Mouse (Mus musculus) G1E (cell line): ENCODE results near the gene Myh10.

Experiments used
- CTCF ChIP-seq: IDR thresholded peaks from 2 replicates; pipeline ENCODE4 v1.5.1; 2012; ENCODE audit warnings: low read depth, low read length, inconsistent platforms, mixed read lengths
- GATA1 ChIP-seq: IDR thresholded peaks from 2 replicates; pipeline ENCODE4 v1.6.1; 2012; ENCODE audit warnings: borderline replicate concordance, low read length, inconsistent platforms, mixed read lengths
- TAL1 ChIP-seq: conservative IDR thresholded peaks from 2 replicates; pipeline ENCODE4 v1.6.1; 2012; ENCODE audit warnings: low read depth, low read length, inconsistent platforms, mixed read lengths

DNA sequence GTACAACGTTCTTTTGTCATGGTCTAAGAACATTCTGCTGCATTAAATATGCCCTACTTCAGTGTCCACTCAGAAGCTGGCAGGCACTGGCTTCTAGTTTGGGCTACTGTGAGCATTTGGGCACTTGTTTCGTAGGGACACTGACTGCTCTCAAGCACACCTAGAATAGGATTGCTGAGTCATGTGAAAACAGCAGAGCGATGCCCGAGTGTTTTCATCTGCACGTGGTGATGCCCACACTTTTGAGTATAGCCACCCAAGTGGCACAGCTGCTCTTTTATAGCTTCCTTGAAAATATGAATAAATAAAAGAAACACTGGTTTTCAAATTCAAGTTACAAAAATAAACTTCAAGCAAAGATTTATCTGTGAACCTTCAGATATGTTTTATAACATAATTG lies 56.8 kb downstream of the Myh10 start:
- TF ChIP-seq GATA1 (no peak), TAL1 (no peak), CTCF (no peak)
